Mouse (Mus musculus): ENCODE results near the gene Hs3st1. TPM values are rescaled to one million over a fixed set of nuclear protein-coding genes. Genes with fewer than 3 reads are reported as not detected.
"Not testable (repeated sequence)": the region's sequence is repeated elsewhere in the genome, so short reads cannot be mapped to it uniquely, and the experiment has no call there.

Hs3st1 gene
- polyA plus RNA-seq (2012; rRNA removed) = 16.5 and 26.8 TPM in 2 replicates
- polyA plus RNA-seq (2014; fragmentation: Nextera tagmentation; extraction: Ambion mirVana) = 17.3 and 17.9 TPM in 2 replicates

DNA sequence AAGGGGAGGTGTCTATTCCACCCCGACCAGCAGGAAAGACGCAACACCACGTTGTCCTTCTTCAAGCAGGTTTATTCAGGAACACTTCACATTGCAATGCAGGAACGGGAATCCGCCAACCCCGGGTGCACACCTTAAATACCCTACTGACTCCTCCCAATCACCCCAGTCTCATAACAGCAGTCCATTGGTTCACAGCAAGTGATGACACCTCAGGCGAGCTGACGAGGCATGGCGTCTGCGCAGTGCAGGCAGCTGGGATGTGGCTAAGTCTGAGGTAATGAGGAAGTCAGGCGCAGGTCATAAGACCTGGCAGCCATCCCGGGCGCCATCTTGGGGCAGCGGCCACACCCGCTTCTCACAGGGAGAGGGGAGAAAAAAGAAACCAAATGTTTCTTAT lies at the start of gene Hs3st1:
Gene Hs3st1 (minus strand): TSS at position 101 of the 400 bp plus-strand sequence.
- DNase-seq (ENCODE audit: low spot score); H3K4me2 ChIP-seq (replicated peaks; ENCODE audit: low read depth, low read length, severe bottlenecking); H3K27me3 ChIP-seq (ENCODE audit: control insufficient read depth, insufficient read depth, low read length); H3K27ac ChIP-seq (replicated peaks; ENCODE audit: low read depth, low read length); H3K4me3 ChIP-seq (replicated peaks; ENCODE audit: low read length); H3K9me3 ChIP-seq (ENCODE audit: control insufficient read depth, low read length); H3K9ac ChIP-seq (ENCODE audit: low read depth, low read length, severe bottlenecking); H3K36me3 ChIP-seq (ENCODE audit: control insufficient read depth, insufficient read depth, low read length); ATAC-seq (ENCODE audit: low FRiP score, low read depth); H3K4me1 ChIP-seq (ENCODE audit: control insufficient read depth, insufficient read depth, low read length): not testable (repeated sequence)
- WGBS = 96% methylated on average over 15 of the region's 15 CpGs

DNA sequence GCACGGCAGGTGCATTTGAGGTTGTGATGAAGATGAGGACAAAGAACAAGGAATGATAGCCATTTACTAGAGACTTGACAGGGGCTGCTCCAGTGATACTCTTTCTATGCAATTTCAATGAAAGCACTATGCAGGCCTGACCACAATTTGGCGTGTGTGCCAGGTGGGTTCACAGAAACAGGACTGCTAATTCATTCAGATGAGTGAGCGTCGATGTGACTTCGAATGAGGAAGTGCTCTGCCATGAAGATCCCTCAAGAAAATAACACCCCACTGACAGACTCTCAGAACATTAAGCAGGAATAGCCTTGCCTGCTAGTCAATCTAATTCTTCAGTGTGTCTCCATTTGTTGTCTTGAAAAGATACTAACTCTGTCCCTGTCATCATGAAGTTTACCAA lies 49.4 kb upstream of the Hs3st1 start:
- Histone ChIP-seq H3K9ac (ENCODE audit: low read depth, low read length, severe bottlenecking) (no peak overlapping the region), H3K4me3 (replicated peaks; ENCODE audit: low read length) (no peak overlapping the region), H3K27ac (replicated peaks; ENCODE audit: low read depth, low read length) (no peak overlapping the region), H3K4me2 (replicated peaks; ENCODE audit: low read depth, low read length, severe bottlenecking) (no peak overlapping the region), H3K9me3 (ENCODE audit: control insufficient read depth, low read length) (no peaks in the 10 kb centered on the region), H3K27me3 (ENCODE audit: control insufficient read depth, insufficient read depth, low read length) (no peaks in the 10 kb centered on the region), H3K36me3 (ENCODE audit: control insufficient read depth, insufficient read depth, low read length) (no peaks in the 10 kb centered on the region), H3K4me1 (ENCODE audit: control insufficient read depth, insufficient read depth, low read length) (no peaks in the 10 kb centered on the region)
- no peak for DNase-seq (ENCODE audit: low spot score)
- 84% methylated on average over 5 of the region's 5 CpGs for WGBS
- ATAC-seq (ENCODE audit: low FRiP score, low read depth) = no peak
- no peak for TF ChIP-seq POLR2A (IDR thresholded peaks at IDR 0.05; ENCODE audit: borderline replicate concordance, extremely low read depth, insufficient read depth, insufficient read length)

DNA sequence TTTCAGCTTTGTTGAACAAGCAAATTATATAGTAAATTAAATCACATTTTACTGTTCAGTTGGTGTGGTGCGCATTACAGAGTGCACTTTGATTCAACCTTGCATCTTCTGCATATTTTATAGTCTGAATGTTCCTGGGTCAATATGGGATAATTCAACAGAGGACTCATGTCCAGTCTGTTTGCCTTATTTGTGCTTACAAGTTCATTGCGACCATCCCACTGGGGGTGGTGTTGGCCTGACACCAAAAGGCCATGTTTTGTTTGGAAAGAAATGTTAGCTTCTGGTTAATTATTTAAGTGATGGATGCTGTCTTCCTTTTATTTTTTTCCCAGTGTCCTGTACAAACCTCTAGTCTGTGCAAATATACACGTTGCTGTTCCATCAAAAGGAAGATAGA lies 48.7 kb upstream of the Hs3st1 start:
- H3K4me1 ChIP-seq (ENCODE audit: control insufficient read depth, insufficient read depth, low read length) = no peaks in the 10 kb centered on the region
- H3K27ac ChIP-seq (replicated peaks; ENCODE audit: low read depth, low read length) = no peak overlapping the region
- no peaks in the 10 kb centered on the region for H3K27me3 ChIP-seq (ENCODE audit: control insufficient read depth, insufficient read depth, low read length)
- H3K9ac ChIP-seq (ENCODE audit: low read depth, low read length, severe bottlenecking) = no peak overlapping the region
- TF ChIP-seq POLR2A (IDR thresholded peaks at IDR 0.05; ENCODE audit: borderline replicate concordance, extremely low read depth, insufficient read depth, insufficient read length) = no peak
- DNase-seq (ENCODE audit: low spot score) = no peak
- H3K9me3 ChIP-seq (ENCODE audit: control insufficient read depth, low read length) = no peaks in the 10 kb centered on the region
- H3K36me3 ChIP-seq (ENCODE audit: control insufficient read depth, insufficient read depth, low read length) = no peaks in the 10 kb centered on the region
- no peak for ATAC-seq (ENCODE audit: low FRiP score, low read depth)
- 83% methylated on average over 3 of the region's 3 CpGs for WGBS
- no peak overlapping the region for H3K4me3 ChIP-seq (replicated peaks; ENCODE audit: low read length)
- H3K4me2 ChIP-seq (replicated peaks; ENCODE audit: low read depth, low read length, severe bottlenecking) = no peak overlapping the region

DNA sequence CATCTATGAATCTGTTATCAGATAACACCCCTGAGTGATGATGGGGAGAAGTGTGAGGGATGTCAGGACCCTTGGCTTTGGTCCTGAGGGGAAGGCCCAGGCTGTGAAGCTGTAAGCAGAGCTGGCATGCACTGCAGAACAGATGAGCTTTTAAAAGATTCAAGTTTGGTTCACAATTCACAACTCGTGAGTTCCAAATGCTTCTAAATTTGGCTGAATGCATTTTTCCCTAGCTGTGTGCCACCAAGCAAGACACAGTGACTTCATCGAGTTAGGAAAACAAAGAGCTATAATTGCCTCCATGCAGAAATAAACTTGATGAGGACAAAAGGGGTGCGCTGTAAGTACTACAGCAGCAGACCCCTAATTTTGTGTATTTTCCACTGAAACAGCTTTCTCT lies 48.2 kb upstream of the Hs3st1 start:
- DNase-seq (ENCODE audit: low spot score) = no peak
- TF ChIP-seq POLR2A (IDR thresholded peaks at IDR 0.05; ENCODE audit: borderline replicate concordance, extremely low read depth, insufficient read depth, insufficient read length) = no peak
- WGBS = 75% methylated on average over 3 of the region's 3 CpGs
- no peak for ATAC-seq (ENCODE audit: low FRiP score, low read depth)
- Histone ChIP-seq H3K9me3 (ENCODE audit: control insufficient read depth, low read length) (no peaks in the 10 kb centered on the region), H3K9ac (ENCODE audit: low read depth, low read length, severe bottlenecking) (no peak overlapping the region), H3K36me3 (ENCODE audit: control insufficient read depth, insufficient read depth, low read length) (no peaks in the 10 kb centered on the region), H3K4me2 (replicated peaks; ENCODE audit: low read depth, low read length, severe bottlenecking) (no peak overlapping the region), H3K27me3 (ENCODE audit: control insufficient read depth, insufficient read depth, low read length) (no peaks in the 10 kb centered on the region), H3K4me1 (ENCODE audit: control insufficient read depth, insufficient read depth, low read length) (no peaks in the 10 kb centered on the region), H3K4me3 (replicated peaks; ENCODE audit: low read length) (no peak overlapping the region), H3K27ac (replicated peaks; ENCODE audit: low read depth, low read length) (no peak overlapping the region)

DNA sequence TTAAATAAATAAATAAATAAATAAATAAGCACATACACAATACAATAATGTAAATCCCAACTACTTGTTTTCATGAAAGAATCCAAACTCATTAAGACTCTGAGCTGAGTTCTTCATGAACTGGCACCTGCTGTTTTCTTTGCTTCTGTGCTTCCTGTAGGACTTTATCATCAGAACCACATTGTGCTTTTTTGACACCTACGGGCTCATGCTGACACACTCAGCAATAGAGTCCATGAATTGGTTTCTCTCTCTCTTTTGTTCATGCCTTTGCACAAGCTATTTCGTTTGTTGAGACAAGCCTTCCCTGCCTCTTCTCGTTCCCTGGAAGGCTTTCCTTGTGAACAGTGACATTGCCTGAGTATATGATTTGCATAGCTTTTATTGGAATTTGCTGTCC lies 46.8 kb upstream of the Hs3st1 start:
- Histone ChIP-seq H3K9me3 (ENCODE audit: control insufficient read depth, low read length) (no peaks in the 10 kb centered on the region), H3K27ac (replicated peaks; ENCODE audit: low read depth, low read length) (no peak overlapping the region), H3K4me3 (replicated peaks; ENCODE audit: low read length) (no peak overlapping the region), H3K4me2 (replicated peaks; ENCODE audit: low read depth, low read length, severe bottlenecking) (no peak overlapping the region), H3K27me3 (ENCODE audit: control insufficient read depth, insufficient read depth, low read length) (no peaks in the 10 kb centered on the region), H3K36me3 (ENCODE audit: control insufficient read depth, insufficient read depth, low read length) (no peaks in the 10 kb centered on the region), H3K4me1 (ENCODE audit: control insufficient read depth, insufficient read depth, low read length) (no peaks in the 10 kb centered on the region), H3K9ac (ENCODE audit: low read depth, low read length, severe bottlenecking) (no peak overlapping the region)
- DNase-seq (ENCODE audit: low spot score) (no peak), ATAC-seq (ENCODE audit: low FRiP score, low read depth) (no peak)
- TF ChIP-seq POLR2A (IDR thresholded peaks at IDR 0.05; ENCODE audit: borderline replicate concordance, extremely low read depth, insufficient read depth, insufficient read length) = no peak
- WGBS = 85% methylated on average over 3 of the region's 3 CpGs
